Mouse (Mus musculus): ENCODE measurements around the gene Klf15. TPM values are rescaled to one million over a fixed set of nuclear protein-coding genes. Genes with fewer than 3 reads are reported as not detected.

Gene Klf15
- polyA plus RNA-seq, 1 experiment = 15.5 TPM

Other genes starting within 250 kb of the Klf15 start
- gene Vmn1r53, start 238.1 kb upstream of the Klf15 start, polyA plus RNA-seq (2012; rRNA removed) = 0.10 TPM in 1 of 2 replicates, not detected in the other
- not detected in 2 replicates for gene Vmn1r54, start 216.3 kb upstream of the Klf15 start, polyA plus RNA-seq (2012; rRNA removed)
- not detected in 2 replicates for gene BC048671, start 161.4 kb upstream of the Klf15 start, polyA plus RNA-seq (2012; rRNA removed)
- gene Chst13, start 137.4 kb upstream of the Klf15 start, polyA plus RNA-seq (2012; rRNA removed) = 0.29 and 0.31 TPM in 2 replicates
- 0.21 and 0.23 TPM in 2 replicates for gene Uroc1, start 129.3 kb upstream of the Klf15 start, polyA plus RNA-seq (2012; rRNA removed)
- gene Zxdc, start 93.1 kb upstream of the Klf15 start, polyA plus RNA-seq (2012; rRNA removed) = 13.4 and 14.7 TPM in 2 replicates
- 1.3 and 2.2 TPM in 2 replicates for gene Cfap100, start 33.8 kb upstream of the Klf15 start, polyA plus RNA-seq (2012; rRNA removed)
- gene Aldh1l1, start 23.9 kb downstream of the Klf15 start, polyA plus RNA-seq (2012; rRNA removed) = 6.2 and 7.2 TPM in 2 replicates
- gene Slc41a3, start 142.1 kb downstream of the Klf15 start, polyA plus RNA-seq (2012; rRNA removed) = 6.9 and 9.0 TPM in 2 replicates